Mouse (Mus musculus) forebrain, embryonic 10.5 days (tissue): ENCODE data around the gene Duox1. TPM values are rescaled to one million over a fixed set of nuclear protein-coding genes. Genes with fewer than 3 reads are reported as not detected.
"Not testable (repeated sequence)": the region's sequence is repeated elsewhere in the genome, so short reads cannot be mapped to it uniquely, and the experiment has no call there.

Experiments used
- DNase-seq: peaks from one replicate; pipeline ENCODE4 v3.0.0-alpha.2; 2017; ENCODE audit warnings: low spot score; ENCODE audit errors: extremely low spot score
- H3K27ac ChIP-seq: fragments of 300-500 bp; sonication (generic); 2 replicates; pipeline ENCODE4 v1.5.1; 2016; ENCODE audit warnings: mild to moderate bottlenecking
- H3K27me3 ChIP-seq: fragments of 300-500 bp; sonication (generic); 2 replicates; pipeline ENCODE4 v1.6.1; 2016; ENCODE audit warnings: mild to moderate bottlenecking; ENCODE audit not compliant: poor library complexity, severe bottlenecking
- H3K36me3 ChIP-seq: fragments of 300-500 bp; sonication (generic); replicated peaks from 2 replicates; pipeline ENCODE4 v1.6.1; 2016; ENCODE audit warnings: mild to moderate bottlenecking, moderate library complexity
- H3K4me1 ChIP-seq: fragments of 300-500 bp; sonication (generic); 2 replicates; pipeline ENCODE4 v1.6.1; 2016
- H3K4me3 ChIP-seq: fragments of 300-500 bp; sonication (generic); 2 replicates; pipeline ENCODE4 v1.5.1; 2016; ENCODE audit warnings: mild to moderate bottlenecking, moderate library complexity
- H3K9me3 ChIP-seq: fragments of 300-500 bp; sonication (generic); 2 replicates; pipeline ENCODE4 v1.6.1; 2016; ENCODE audit warnings: mild to moderate bottlenecking, moderate library complexity
- whole genome bisulfite sequencing: fragments of 180-500 bp; shearing (Covaris S2); methylation state at CpG from one replicate; pipeline ENCODE4 v1.1.7; 2016; 5-methylcytosine and 5-hydroxymethylcytosine counted together
- polyA plus RNA-seq: library from polyadenylated mRNA; unstranded; fragments of >200 nt; fragmentation: Nextera tagmentation; extraction: Ambion mirVana; gene quantifications from 2 replicates; pipeline ENCODE4 v1.2.1, GENCODE M21; 2016

The Duox1 gene
- polyA plus RNA-seq, 1 experiment from 2014 or later = not detected

- H3K27me3 ChIP-seq, H3K27ac ChIP-seq, H3K9me3 ChIP-seq, DNase-seq, H3K4me3 ChIP-seq, H3K4me1 ChIP-seq, H3K36me3 ChIP-seq: not testable (repeated sequence)
- 94% methylated on average over 3 of the region's 3 CpGs for WGBS
Observed at GRCm38 (mm10) chr2:122387135-122387534, 71.7 kb downstream of the Duox1 start.

GRCm38 (mm10) chr2:122396150-122396549 is 80.7 kb downstream of the Duox1 start:
- no peaks in the 10 kb centered on the region for H3K4me1 ChIP-seq

More at GRCm38 (mm10) chr2:122396150-122396549, 80.7 kb downstream of the Duox1 start:
- 87% methylated on average over 1 of the region's 1 CpGs for WGBS
- Histone ChIP-seq H3K4me3 (no peak overlapping the region), H3K36me3 (no peaks in the 10 kb centered on the region), H3K27me3 (no peaks in the 10 kb centered on the region), H3K27ac (no peak overlapping the region), H3K9me3 (no peaks in the 10 kb centered on the region)
- DNase-seq = no peak

Other genes with a start within 250 kb of the Duox1 start
- gene Spg11, start 197.3 kb upstream of the Duox1 start, polyA plus RNA-seq = 13.5 and 13.6 TPM in 2 replicates
- gene B2m, start 168.0 kb upstream of the Duox1 start, polyA plus RNA-seq = 89.2 and 89.5 TPM in 2 replicates
- gene Trim69, start 155.0 kb upstream of the Duox1 start, polyA plus RNA-seq = 0.09 TPM in 1 of 2 replicates, not detected in the other
- not detected in 2 replicates for gene Patl2, start 129.5 kb upstream of the Duox1 start, polyA plus RNA-seq
- not detected in 2 replicates for gene Terb2, start 129.4 kb upstream of the Duox1 start, polyA plus RNA-seq
- 30.7 and 30.9 TPM in 2 replicates for gene Sord, start 80.9 kb upstream of the Duox1 start, polyA plus RNA-seq
- not detected in 2 replicates for gene Duox2, start 17.2 kb upstream of the Duox1 start, polyA plus RNA-seq
- gene Duoxa2, start 16.8 kb upstream of the Duox1 start, polyA plus RNA-seq = not detected in 2 replicates
- gene Duoxa1, start 1.9 kb upstream of the Duox1 start, polyA plus RNA-seq = not detected in 2 replicates
- 3.3 and 4.6 TPM in 2 replicates for gene Shf, start 53.5 kb downstream of the Duox1 start, polyA plus RNA-seq
- not detected in 2 replicates for gene Slc28a2, start 110.8 kb downstream of the Duox1 start, polyA plus RNA-seq
- not detected in 2 replicates for gene Gm14085, start 169.3 kb downstream of the Duox1 start, polyA plus RNA-seq